Mouse (Mus musculus) kidney, adult 2 months (tissue): ENCODE measurements around the gene Ldhd. TPM values are rescaled to one million over a fixed set of nuclear protein-coding genes. Genes with fewer than 3 reads are reported as not detected.

ENCODE experiments used
- DNase-seq: peaks from one replicate; pipeline ENCODE4 v3.0.0; 2021
- H3K27ac ChIP-seq: fragments of 200-500 bp; 2 replicates; pipeline ENCODE4 v1.5.1; 2012; ENCODE audit warnings: low read depth, low read length, control low read depth, inconsistent platforms; ENCODE audit not compliant: insufficient read depth
- H3K27me3 ChIP-seq: fragments of 200-500 bp; replicated peaks from 2 replicates; pipeline ENCODE4 v1.6.1; 2012; ENCODE audit warnings: mild to moderate bottlenecking, moderate library complexity, low read length, inconsistent platforms; ENCODE audit not compliant: control insufficient read depth, insufficient read depth
- H3K36me3 ChIP-seq: fragments of 200-500 bp; 2 replicates; pipeline ENCODE4 v1.6.1; 2012; ENCODE audit warnings: mild to moderate bottlenecking, moderate library complexity, low read length, inconsistent platforms; ENCODE audit not compliant: control insufficient read depth, insufficient read depth
- H3K4me1 ChIP-seq: fragments of 200-500 bp; 2 replicates; pipeline ENCODE4 v1.6.1; 2011; ENCODE audit warnings: low read length; ENCODE audit not compliant: control insufficient read depth, insufficient read depth
- H3K4me3 ChIP-seq: fragments of 200-500 bp; 2 replicates; pipeline ENCODE4 v1.5.1; 2011; ENCODE audit warnings: mild to moderate bottlenecking, low read depth, low read length, control low read depth; ENCODE audit not compliant: insufficient read depth
- CTCF ChIP-seq: fragments of 200-500 bp; conservative IDR thresholded peaks from 2 replicates; pipeline ENCODE4 v1.5.1; 2011; ENCODE audit warnings: low read depth, mild to moderate bottlenecking, control low read depth, low read length, moderate library complexity, mixed read lengths; ENCODE audit not compliant: insufficient read depth, insufficient read length
- POLR2A ChIP-seq: fragments of 200-500 bp; IDR thresholded peaks from one replicate; pipeline ENCODE4 v1.6.1; 2011; ENCODE audit warnings: low read depth, low read length, control low read depth
- WGBS: fragments of 180-500 bp; shearing (Covaris S2); methylation state at CpG from one replicate; pipeline ENCODE4 v1.1.7; 2018; 5-methylcytosine and 5-hydroxymethylcytosine counted together
- polyA plus RNA-seq: library from polyadenylated mRNA; depleted of rRNA; stranded (reverse); fragments of >200 nt; gene quantifications from 2 replicates; pipeline ENCODE4 v1.2.3, GENCODE M21; 2012

Ldhd gene
- polyA plus RNA-seq, 1 experiment, result 336 TPM

GRCm38 (mm10) chr8:111627923-111628322, 2.3 kb downstream of the Ldhd start:
- no peak for TF ChIP-seq POLR2A
- no peak for TF ChIP-seq CTCF
- 81% methylated on average over 9 of the region's 9 CpGs for WGBS
- peak overlapping the region; percentile 41 for H3K27ac ChIP-seq

GRCm38 (mm10) chr8:111626933-111627332, 3.2 kb downstream of the Ldhd start:
- H3K36me3 ChIP-seq, result no peaks in the 10 kb centered on the region
- H3K27ac ChIP-seq, result no peak overlapping the region
- WGBS, result 84% methylated on average over 14 of the region's 14 CpGs
- no peak for DNase-seq
- no peak for TF ChIP-seq POLR2A
- no peak for TF ChIP-seq CTCF
- no peaks in the 10 kb centered on the region for H3K27me3 ChIP-seq
- peaks cover 33% of the 10 kb centered on the region for H3K4me1 ChIP-seq
- H3K4me3 ChIP-seq, result no peak overlapping the region

More at GRCm38 (mm10) chr8:111627923-111628322, 2.3 kb downstream of the Ldhd start:
- Histone ChIP-seq H3K27me3 (no peaks in the 10 kb centered on the region), H3K4me3 (no peak overlapping the region), H3K36me3 (no peaks in the 10 kb centered on the region), H3K4me1 (peaks cover 30% of the 10 kb centered on the region)
- DNase-seq, result peak; percentile 74

GRCm38 (mm10) chr8:111626528-111626820, 3.7 kb downstream of the Ldhd start:
- TF ChIP-seq POLR2A (no peak), CTCF (no peak)
- H3K4me3 ChIP-seq, result no peak overlapping the region
- peaks cover 33% of the 10 kb centered on the region for H3K4me1 ChIP-seq
- no peak for DNase-seq
- no peaks in the 10 kb centered on the region for H3K36me3 ChIP-seq
- 54% methylated on average over 8 of the region's 8 CpGs for WGBS
- no peaks in the 10 kb centered on the region for H3K27me3 ChIP-seq
- H3K27ac ChIP-seq, result no peak overlapping the region

DNA sequence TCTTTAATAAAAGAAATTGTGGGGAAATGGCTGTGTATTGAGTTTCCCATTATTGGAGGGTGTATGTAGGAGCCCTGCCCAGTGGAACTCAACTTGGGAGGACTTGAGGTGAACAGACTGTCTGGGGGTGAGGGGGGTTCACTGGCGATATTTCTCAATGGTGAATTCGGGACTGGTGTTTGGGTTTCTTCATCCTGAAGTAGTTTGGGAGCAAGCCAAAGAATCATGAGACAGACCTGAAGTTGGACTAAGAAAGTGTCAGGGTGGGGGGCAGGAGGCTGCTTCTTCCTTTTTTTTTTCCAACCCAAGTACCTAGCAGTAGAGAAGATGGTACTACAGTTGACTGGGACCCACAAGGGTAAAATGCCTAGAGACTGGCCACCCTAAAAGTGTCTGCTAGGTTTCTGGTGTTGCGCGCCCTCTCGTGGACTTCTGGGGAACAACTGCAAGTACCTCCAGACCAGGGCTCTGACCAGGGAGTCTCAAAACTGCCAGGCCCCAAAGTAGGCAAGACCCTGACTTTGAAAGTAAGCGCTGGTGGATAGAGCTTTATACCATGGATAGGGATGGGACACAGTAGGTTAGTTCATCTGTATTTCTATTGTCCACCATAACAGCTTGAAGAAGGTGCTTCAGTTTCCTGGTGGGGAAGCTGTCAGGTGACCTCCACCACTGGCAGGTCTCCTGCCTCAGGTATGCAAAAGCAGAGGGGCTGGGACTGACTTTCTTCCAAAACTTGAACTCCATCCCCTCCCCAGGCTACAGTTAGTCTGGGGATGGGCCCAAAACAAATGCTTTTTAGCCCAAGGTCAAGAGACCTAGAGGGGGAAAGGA, 4.3 kb downstream of the Ldhd start:
- Histone ChIP-seq H3K36me3 (no peaks in the 10 kb centered on the region), H3K27ac (no peak overlapping the region), H3K4me3 (no peak overlapping the region), H3K27me3 (no peaks in the 10 kb centered on the region), H3K4me1 (peaks cover 32% of the 10 kb centered on the region)
- 21% methylated on average over 6 of the region's 6 CpGs for WGBS
- TF ChIP-seq CTCF (peak; percentile 85), POLR2A (no peak)
- peak; percentile 82 for DNase-seq

GRCm38 (mm10) chr8:111624853-111625221, 5.3 kb downstream of the Ldhd start:
- DNase-seq, result no peak
- TF ChIP-seq POLR2A (no peak), CTCF (no peak)
- H3K4me3 ChIP-seq, result no peak overlapping the region
- 87% methylated on average over 10 of the region's 10 CpGs for WGBS
- no peaks in the 10 kb centered on the region for H3K27me3 ChIP-seq
- peaks cover 27% of the 10 kb centered on the region for H3K4me1 ChIP-seq
- no peaks in the 10 kb centered on the region for H3K36me3 ChIP-seq
- peak overlapping the region; percentile 89 for H3K27ac ChIP-seq

- Histone ChIP-seq H3K27me3 (no peaks in the 10 kb centered on the region), H3K4me3 (no peak overlapping the region), H3K36me3 (no peaks in the 10 kb centered on the region), H3K4me1 (peaks cover 32% of the 10 kb centered on the region), H3K27ac (peak overlapping the region; percentile 89)
- peak; percentile 95 for DNase-seq
- TF ChIP-seq POLR2A (peak; percentile 3), CTCF (no peak)
- WGBS, result 38% methylated on average over 12 of the region's 12 CpGs
These were observed 5.9 kb downstream of the Ldhd start for GRCm38 (mm10) chr8:111624081-111624852.

DNA sequence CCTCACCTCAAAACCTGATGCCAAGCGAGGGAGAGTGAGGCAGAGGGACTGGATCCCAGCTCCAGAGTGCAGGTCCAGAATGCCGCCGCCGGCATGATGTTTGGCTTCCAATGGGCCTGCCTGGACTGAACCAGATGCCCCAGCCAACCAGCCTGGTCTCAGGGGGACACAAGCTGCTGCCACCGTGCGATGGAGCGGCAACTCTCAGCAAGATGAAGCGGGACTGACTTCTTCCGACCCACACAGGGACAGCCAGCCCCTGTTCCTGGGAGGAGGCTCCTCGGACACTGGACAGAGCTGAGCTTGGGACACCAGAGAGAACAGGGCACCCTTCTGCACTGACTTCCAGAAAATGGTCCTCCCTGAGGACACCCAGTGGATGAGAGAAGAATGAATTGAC, 7.6 kb downstream of the Ldhd start:
- TF ChIP-seq POLR2A (no peak), CTCF (0 out of 2 replicates have a peak, but pooled peaks have one; percentile 6)
- Histone ChIP-seq H3K4me1 (peaks cover 32% of the 10 kb centered on the region), H3K27ac (no peak overlapping the region), H3K36me3 (no peaks in the 10 kb centered on the region), H3K4me3 (no peak overlapping the region), H3K27me3 (no peaks in the 10 kb centered on the region)
- WGBS, result 85% methylated on average over 10 of the region's 10 CpGs
- no peak for DNase-seq
